Mouse (Mus musculus): ENCODE measurements around the gene Zfp414. TPM values are rescaled to one million over a fixed set of nuclear protein-coding genes. Genes with fewer than 3 reads are reported as not detected.
"Not testable (repeated sequence)": the region's sequence is repeated elsewhere in the genome, so short reads cannot be mapped to it uniquely, and the experiment has no call there.

The Zfp414 gene
- 47.6 and 48.1 TPM in 2 replicates for polyA plus RNA-seq (2016; fragmentation: Nextera tagmentation; extraction: Ambion mirVana)

DNA sequence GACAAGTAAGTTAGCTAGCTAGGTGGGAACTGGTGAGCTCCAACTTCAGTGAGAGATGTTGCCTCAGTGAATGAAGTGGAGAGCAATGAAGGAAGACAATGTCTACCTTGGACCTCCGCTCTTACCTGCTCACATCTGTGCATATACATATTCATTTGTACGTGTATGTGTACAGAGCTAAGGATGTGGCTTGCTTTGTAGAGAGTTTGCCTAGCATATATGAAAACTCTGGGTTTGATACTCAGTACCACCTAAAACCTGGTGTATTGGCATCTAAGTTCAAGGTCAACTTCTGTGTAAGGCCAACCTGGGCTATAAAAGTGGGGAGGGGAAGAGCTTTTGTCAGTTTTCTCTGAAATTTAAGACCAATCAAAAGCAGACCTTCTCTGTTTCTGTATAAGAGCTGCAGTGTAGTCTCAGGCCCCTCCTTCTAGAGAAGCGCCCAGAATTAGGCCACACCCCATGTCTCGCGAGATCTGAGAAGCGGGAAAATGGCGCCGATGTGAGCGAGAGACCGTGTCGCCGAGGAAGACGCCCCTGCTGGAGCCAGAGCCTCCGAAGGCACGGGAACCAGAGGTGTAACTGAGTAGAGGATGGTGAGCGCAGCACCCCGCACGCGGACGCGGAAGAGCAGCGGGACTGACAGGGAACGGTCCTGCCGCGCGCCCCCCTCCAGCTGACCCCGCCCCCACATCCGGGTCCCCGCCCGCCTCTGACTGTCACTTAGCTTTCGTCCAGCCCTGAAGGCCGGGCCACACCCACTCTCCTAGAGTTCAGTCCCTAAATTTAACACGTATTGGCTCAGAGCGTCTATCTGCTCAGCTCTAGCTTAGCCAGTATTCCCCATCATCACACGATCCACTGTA is at the start of gene Zfp414:
Gene Zfp414 (plus strand): TSS at position 470 of the 866 bp plus-strand sequence.
- peak; percentile 95 for ATAC-seq (ENCODE audit: low FRiP score)
- peak within 1 kb of the TSS; percentile 83 for H3K9ac ChIP-seq
- peak within 1 kb of the TSS; percentile 74 for H3K4me3 ChIP-seq
- no peaks in the 10 kb centered on the region for H3K9me3 ChIP-seq (replicated peaks)
- no peaks in the 10 kb centered on the region for H3K27me3 ChIP-seq
- peaks cover 14% of the 10 kb centered on the region for H3K4me1 ChIP-seq
- H3K27ac ChIP-seq = peak within 1 kb of the TSS; percentile 98
- 5% methylated on average over 35 of the region's 35 CpGs for WGBS
- H3K4me2 ChIP-seq (replicated peaks) = peak within 1 kb of the TSS; percentile 77
- peaks cover 29% of the 10 kb centered on the region for H3K36me3 ChIP-seq

DNA sequence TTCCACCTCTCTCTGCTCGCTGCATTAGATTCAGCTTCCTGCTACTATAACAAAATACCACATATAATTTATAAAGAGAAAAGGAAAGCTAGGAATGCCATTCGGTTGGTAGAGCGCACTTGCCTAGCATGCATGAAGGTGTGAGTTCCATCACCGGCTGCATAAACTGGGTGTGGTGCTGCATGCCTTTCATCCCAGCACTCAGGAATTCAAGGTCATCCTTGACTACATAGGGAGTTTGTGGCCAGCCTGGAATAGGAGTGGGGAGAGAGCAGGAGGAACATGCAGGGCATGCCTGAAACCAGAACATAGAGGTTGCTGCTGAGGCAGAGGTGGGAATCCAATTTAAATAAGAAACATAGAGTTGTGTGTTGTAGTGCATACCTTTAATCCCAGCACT is 44.8 kb upstream of the Zfp414 start:
- ATAC-seq (ENCODE audit: low FRiP score) = no peak
- WGBS = 92% methylated on average over 4 of the region's 4 CpGs

DNA sequence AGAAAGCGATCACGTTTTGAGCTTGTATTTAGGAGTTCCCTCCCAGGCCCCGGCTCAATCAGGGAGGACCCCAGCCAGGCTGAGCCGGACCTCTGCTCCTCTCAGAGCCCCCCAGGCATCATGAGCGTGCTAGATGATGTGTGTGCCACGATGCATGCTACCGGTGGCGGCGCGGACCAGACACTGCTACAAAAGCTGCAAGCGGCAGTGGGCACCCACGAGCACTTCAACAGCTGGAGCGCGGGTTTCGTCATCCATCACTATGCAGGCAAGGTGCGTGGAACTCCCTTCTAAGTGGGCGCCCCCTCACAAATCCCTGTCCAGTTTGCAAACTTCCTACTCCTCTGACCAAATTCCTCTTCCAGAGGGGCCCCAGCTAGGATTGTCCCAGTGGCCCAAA is 42.9 kb upstream of the Zfp414 start:
- no peak overlapping the region for H3K4me3 ChIP-seq
- H3K27ac ChIP-seq = no peak overlapping the region
- no peaks in the 10 kb centered on the region for H3K4me1 ChIP-seq
- no peaks in the 10 kb centered on the region for H3K9me3 ChIP-seq (replicated peaks)
- no peak overlapping the region for H3K4me2 ChIP-seq (replicated peaks)
- H3K36me3 ChIP-seq = no peaks in the 10 kb centered on the region
- 69% methylated on average over 17 of the region's 17 CpGs for WGBS
- ATAC-seq (ENCODE audit: low FRiP score) = no peak
- no peaks in the 10 kb centered on the region for H3K27me3 ChIP-seq
- H3K9ac ChIP-seq = no peak overlapping the region

More for the DNA sequence above, 44.8 kb upstream of the Zfp414 start:
- Histone ChIP-seq H3K4me1 (no peaks in the 10 kb centered on the region), H3K4me2 (replicated peaks) (no peak overlapping the region), H3K9ac (no peak overlapping the region), H3K36me3 (no peaks in the 10 kb centered on the region), H3K27ac (no peak overlapping the region), H3K9me3 (replicated peaks) (no peaks in the 10 kb centered on the region), H3K4me3 (no peak overlapping the region), H3K27me3 (no peaks in the 10 kb centered on the region)

DNA sequence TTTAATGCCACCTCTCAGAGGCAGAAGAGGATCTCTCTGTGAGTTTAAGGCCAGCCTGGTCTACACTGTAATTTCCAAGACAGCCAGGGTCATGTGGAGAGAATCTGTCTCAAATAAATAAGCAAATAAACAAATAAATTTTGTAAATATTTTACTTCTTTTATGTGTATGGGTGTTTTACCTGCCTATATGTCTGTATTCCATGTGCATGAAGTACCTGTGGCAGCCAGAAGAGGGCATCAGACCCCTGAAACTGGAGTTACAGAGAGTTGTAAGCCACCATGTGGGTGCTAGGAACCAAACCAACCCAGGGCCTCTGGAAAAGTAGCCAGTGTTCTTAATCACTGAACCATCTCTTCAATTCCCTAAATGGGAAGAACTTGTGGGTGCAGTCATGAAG is 31.6 kb upstream of the Zfp414 start:
- Histone ChIP-seq H3K4me1 (no peaks in the 10 kb centered on the region), H3K9me3 (replicated peaks) (peaks cover 7% of the 10 kb centered on the region; the same call in 1 of the 2 replicates), H3K4me3 (no peak overlapping the region), H3K27ac (no peak overlapping the region), H3K27me3 (no peaks in the 10 kb centered on the region), H3K4me2 (replicated peaks) (no peak overlapping the region), H3K9ac (no peak overlapping the region), H3K36me3 (no peaks in the 10 kb centered on the region)
- no peak for ATAC-seq (ENCODE audit: low FRiP score)

DNA sequence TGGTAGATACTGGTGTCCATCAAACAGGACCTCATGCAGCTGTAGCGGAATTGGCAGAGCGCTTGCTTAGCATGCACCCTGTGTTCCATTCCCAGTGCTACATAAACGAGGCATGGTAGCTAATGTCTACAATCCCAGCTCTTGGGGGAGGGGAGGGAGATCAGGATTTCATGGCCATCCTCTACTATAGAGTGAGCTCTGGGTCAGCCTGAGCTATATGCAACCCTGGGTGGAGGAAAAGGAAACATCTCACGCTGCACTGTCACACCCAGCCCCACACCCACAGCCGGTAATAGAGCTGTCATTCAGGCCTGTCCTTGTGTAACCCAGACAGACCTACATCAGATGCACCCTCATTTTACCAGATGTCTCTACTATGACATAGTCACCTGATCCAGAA is 30.4 kb upstream of the Zfp414 start:
- no peak for ATAC-seq (ENCODE audit: low FRiP score)
- Histone ChIP-seq H3K9me3 (replicated peaks) (peaks cover 7% of the 10 kb centered on the region; the same call in 1 of the 2 replicates), H3K27ac (no peak overlapping the region), H3K4me3 (no peak overlapping the region), H3K36me3 (no peaks in the 10 kb centered on the region), H3K4me1 (no peaks in the 10 kb centered on the region), H3K9ac (no peak overlapping the region), H3K27me3 (no peaks in the 10 kb centered on the region), H3K4me2 (replicated peaks) (no peak overlapping the region)
- WGBS = 91% methylated on average over 5 of the region's 5 CpGs

DNA sequence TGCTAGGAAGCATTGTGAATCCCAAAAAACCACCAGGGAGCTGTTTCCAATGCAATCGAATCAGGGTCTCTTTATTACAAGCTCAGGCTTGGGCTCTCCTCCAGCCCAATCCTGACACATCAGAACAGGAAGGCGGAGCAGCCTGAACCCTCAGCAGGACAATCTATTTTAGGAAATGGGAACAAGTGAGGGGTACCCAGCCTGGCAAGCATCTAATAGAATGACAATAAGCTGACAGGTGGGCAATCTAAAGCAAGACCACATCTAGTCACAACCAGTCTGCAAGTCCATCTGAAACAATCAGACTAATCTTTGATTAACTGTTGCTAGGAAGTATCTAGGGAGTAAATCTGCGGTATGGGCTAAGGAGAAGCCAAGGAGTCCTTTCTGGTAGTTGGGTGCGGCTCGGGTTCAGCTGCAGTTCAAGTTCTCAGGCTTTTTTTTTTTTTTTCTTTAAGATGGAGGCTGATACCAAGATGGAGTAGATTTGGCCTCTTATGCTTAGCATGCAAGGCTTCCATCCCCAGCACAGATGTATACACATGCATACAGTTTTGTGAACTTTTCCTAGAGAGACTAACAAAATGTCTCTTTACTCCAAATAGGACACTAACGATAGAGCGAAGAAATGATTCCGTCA is 28.9 kb upstream of the Zfp414 start:
- ATAC-seq (ENCODE audit: low FRiP score) = no peak
- Histone ChIP-seq H3K4me2 (replicated peaks) (no peak overlapping the region), H3K4me1 (no peaks in the 10 kb centered on the region), H3K27ac (no peak overlapping the region), H3K4me3 (no peak overlapping the region), H3K36me3 (no peaks in the 10 kb centered on the region), H3K9ac (no peak overlapping the region), H3K27me3 (no peaks in the 10 kb centered on the region), H3K9me3 (replicated peaks) (peaks cover 7% of the 10 kb centered on the region; the same call in 1 of the 2 replicates)
- WGBS = 91% methylated on average over 8 of the region's 8 CpGs

DNA sequence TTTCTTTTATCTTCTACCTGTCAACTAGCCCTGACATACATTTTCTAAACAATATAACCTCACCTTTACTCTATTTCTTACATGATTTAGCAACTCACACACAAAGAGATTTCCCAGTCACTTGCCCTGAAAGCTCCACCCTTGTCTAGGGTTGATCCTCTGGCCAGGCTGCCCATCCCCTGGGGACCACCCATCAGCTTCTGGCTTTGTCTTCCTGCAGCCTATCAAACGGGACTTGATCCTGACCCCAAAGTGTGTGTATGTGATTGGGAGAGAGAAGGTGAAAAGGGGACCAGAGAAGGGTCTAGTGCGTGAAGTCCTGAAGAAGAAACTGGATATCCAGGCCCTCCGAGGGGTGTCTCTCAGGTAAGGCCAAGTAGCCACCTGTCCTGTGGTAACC is 28.1 kb upstream of the Zfp414 start:
- WGBS = 86% methylated on average over 3 of the region's 3 CpGs
- H3K36me3 ChIP-seq = no peaks in the 10 kb centered on the region
- no peaks in the 10 kb centered on the region for H3K27me3 ChIP-seq
- H3K27ac ChIP-seq = no peak overlapping the region
- no peak overlapping the region for H3K4me2 ChIP-seq (replicated peaks)
- ATAC-seq (ENCODE audit: low FRiP score) = no peak
- H3K4me1 ChIP-seq = no peaks in the 10 kb centered on the region
- H3K9me3 ChIP-seq (replicated peaks) = peaks cover 7% of the 10 kb centered on the region; the same call in 1 of the 2 replicates
- no peak overlapping the region for H3K9ac ChIP-seq
- no peak overlapping the region for H3K4me3 ChIP-seq

DNA sequence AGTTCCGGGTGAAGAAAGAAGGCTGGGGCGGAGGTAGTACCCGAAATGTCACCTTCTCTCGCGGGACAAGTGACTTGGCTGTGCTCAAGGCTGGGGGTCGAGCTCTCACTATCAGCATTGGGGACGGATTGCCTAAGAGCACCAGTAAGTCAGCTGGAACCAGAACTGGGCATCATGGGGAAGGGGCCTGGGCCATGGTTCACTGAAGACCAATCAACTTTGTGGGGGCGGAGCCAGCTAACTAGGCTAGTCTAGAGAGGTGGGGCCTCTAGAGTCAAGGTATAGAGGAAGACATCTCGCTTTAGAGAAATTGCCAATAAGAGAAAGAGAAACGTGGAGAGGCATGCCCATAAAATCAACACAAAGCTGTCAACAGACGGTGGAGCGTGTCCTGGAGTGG is 26.9 kb upstream of the Zfp414 start:
- no peak overlapping the region for H3K9ac ChIP-seq
- WGBS = 85% methylated on average over 12 of the region's 12 CpGs
- no peaks in the 10 kb centered on the region for H3K27me3 ChIP-seq
- ATAC-seq (ENCODE audit: low FRiP score) = no peak
- H3K36me3 ChIP-seq = no peaks in the 10 kb centered on the region
- H3K4me1 ChIP-seq = no peaks in the 10 kb centered on the region
- H3K27ac ChIP-seq = no peak overlapping the region
- peaks cover 7% of the 10 kb centered on the region; the same call in 1 of the 2 replicates for H3K9me3 ChIP-seq (replicated peaks)
- no peak overlapping the region for H3K4me3 ChIP-seq
- H3K4me2 ChIP-seq (replicated peaks) = no peak overlapping the region

DNA sequence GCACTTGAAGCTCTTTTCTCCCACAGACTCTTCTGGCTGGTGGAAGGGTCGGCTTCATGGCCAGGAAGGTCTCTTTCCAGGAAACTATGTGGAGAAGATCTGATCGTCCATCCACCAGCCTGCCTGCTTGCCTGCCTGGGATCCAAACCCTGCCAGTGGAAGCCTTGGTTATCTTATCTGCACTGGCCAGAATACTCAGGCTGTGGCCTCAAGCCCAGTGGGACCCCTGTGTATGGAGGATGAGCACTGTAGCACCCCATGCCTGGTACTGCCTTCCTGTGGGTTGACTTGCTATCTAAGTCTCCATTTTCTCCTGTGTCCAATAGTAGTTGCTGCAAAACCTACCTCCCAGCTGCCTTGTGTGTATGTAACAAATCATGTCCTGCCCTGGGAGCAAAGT is 21.6 kb upstream of the Zfp414 start:
- WGBS = 92% methylated on average over 2 of the region's 2 CpGs
- ATAC-seq (ENCODE audit: low FRiP score) = no peak
- Histone ChIP-seq H3K9me3 (replicated peaks) (no peaks in the 10 kb centered on the region), H3K4me3 (no peak overlapping the region), H3K4me1 (no peaks in the 10 kb centered on the region), H3K4me2 (replicated peaks) (no peak overlapping the region), H3K27ac (no peak overlapping the region), H3K36me3 (no peaks in the 10 kb centered on the region), H3K9ac (no peak overlapping the region), H3K27me3 (no peaks in the 10 kb centered on the region)

DNA sequence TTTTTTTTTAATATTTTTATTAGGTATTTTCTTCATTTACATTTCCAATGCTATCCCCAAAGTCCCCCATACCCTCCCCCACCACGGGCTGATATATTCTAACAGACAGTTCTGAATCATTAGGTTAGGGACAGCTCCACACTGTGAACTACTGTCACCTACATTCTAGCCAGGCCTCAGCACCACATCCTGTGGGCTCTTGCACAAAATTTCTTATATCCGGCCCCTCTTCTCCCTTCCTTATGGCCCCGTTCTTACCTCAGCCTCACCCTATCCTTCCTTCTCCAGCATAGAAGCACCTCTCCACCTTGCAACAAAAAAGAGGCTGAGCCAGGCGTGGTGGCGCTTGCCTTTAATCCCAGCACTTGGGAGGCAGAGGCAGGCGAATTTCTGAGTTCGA is 18.3 kb upstream of the Zfp414 start:
- WGBS = 89% methylated on average over 7 of the region's 7 CpGs
- Histone ChIP-seq H3K27ac (no peak overlapping the region), H3K4me2 (replicated peaks) (no peak overlapping the region), H3K9ac (no peak overlapping the region), H3K36me3 (no peaks in the 10 kb centered on the region), H3K9me3 (replicated peaks) (no peaks in the 10 kb centered on the region), H3K4me1 (no peaks in the 10 kb centered on the region), H3K4me3 (no peak overlapping the region), H3K27me3 (no peaks in the 10 kb centered on the region)
- no peak for ATAC-seq (ENCODE audit: low FRiP score)

DNA sequence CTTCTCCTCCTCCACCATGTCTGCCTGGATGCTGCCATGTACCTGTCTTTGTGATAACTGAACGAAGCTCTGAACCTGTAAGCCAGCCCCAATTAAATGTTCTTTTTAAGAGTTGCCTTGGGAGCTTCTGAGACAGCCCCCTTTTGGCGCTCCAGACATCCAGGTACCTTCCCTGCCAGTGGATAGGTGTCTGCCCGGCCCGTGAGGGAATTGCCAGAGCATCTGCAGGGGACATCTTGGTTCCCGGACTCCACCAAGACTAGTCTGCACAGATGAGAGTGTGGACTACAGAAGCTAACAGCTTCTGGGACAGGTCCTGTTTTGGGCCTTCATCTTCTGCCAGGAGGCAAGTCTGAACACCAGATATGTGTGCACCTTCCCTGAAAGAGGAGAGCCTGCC is 15.2 kb upstream of the Zfp414 start:
- not testable (repeated sequence) for H3K9ac ChIP-seq; H3K4me1 ChIP-seq; ATAC-seq (ENCODE audit: low FRiP score); H3K9me3 ChIP-seq (replicated peaks); H3K4me3 ChIP-seq; H3K27me3 ChIP-seq; H3K27ac ChIP-seq; H3K4me2 ChIP-seq (replicated peaks); H3K36me3 ChIP-seq
- WGBS = 90% methylated on average over 5 of the region's 5 CpGs

DNA sequence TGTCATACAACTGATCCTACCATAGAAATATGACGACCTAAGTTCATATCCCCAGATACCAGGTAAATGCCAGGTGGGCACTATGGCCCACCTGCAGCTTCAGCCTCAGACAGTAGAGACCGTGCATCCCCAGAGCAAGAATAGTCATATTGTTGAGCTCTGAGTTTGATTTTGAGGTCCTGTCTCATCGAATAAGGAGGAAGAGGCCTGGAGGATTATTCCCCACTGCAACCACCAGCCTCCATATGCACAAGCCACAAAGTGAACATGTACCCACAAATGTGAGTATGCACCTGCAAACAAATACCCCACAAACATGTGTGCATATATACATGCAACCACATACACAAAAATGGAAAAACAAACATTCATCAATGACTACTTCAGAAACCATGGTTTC is 1.6 kb upstream of the Zfp414 start:
- Histone ChIP-seq H3K4me2 (replicated peaks) (no peak overlapping the region), H3K27me3 (no peaks in the 10 kb centered on the region), H3K9me3 (replicated peaks) (no peaks in the 10 kb centered on the region), H3K36me3 (peaks cover 18% of the 10 kb centered on the region), H3K27ac (no peak overlapping the region), H3K4me1 (peaks cover 14% of the 10 kb centered on the region), H3K9ac (no peak overlapping the region), H3K4me3 (no peak overlapping the region)
- 88% methylated on average over 3 of the region's 3 CpGs for WGBS
- ATAC-seq (ENCODE audit: low FRiP score) = no peak

All from hindbrain, embryonic 12.5 days (tissue).